Mouse (Mus musculus) embryonic facial prominence, embryonic 15.5 days (tissue): ENCODE data around the gene Scrn1. TPM values are rescaled to one million over a fixed set of nuclear protein-coding genes. Genes with fewer than 3 reads are reported as not detected.
A peak's percentile ranks its signal among the peaks of the same experiment; 100 is the strongest.

Experiments
- ATAC-seq: fragments of 200-750 bp; cut with Nextera tagmentation; 2 replicates; pipeline ENCODE4 v1.8.0; 2017; ENCODE audit warnings: low read depth, moderate TSS enrichment; ENCODE audit not compliant: insufficient number of reproducible peaks, low FRiP score, low TSS enrichment
- H3K27ac ChIP-seq: fragments of 300-500 bp; sonication (generic); replicated peaks from 2 replicates; pipeline ENCODE4 v1.5.1; 2015; ENCODE audit warnings: mild to moderate bottlenecking, inconsistent platforms
- H3K27me3 ChIP-seq: fragments of 300-500 bp; sonication (generic); 2 replicates; pipeline ENCODE4 v1.6.1; 2015; ENCODE audit warnings: inconsistent platforms
- H3K36me3 ChIP-seq: fragments of 300-500 bp; sonication (generic); 2 replicates; pipeline ENCODE4 v1.6.1; 2015; ENCODE audit warnings: mild to moderate bottlenecking, inconsistent platforms
- H3K4me1 ChIP-seq: fragments of 300-500 bp; sonication (generic); 2 replicates; pipeline ENCODE4 v1.6.1; 2015; ENCODE audit warnings: inconsistent platforms
- H3K4me2 ChIP-seq: fragments of 300-500 bp; sonication (generic); replicated peaks from 2 replicates; pipeline ENCODE4 v1.6.1; 2015; ENCODE audit warnings: mild to moderate bottlenecking, inconsistent platforms
- H3K4me3 ChIP-seq: fragments of 300-500 bp; sonication (generic); replicated peaks from 2 replicates; pipeline ENCODE4 v1.5.1; 2015; ENCODE audit warnings: mild to moderate bottlenecking, inconsistent platforms
- H3K9ac ChIP-seq: fragments of 300-500 bp; sonication (generic); 2 replicates; pipeline ENCODE4 v1.6.1; 2015; ENCODE audit warnings: inconsistent platforms
- H3K9me3 ChIP-seq: fragments of 300-500 bp; sonication (generic); replicated peaks from 2 replicates; pipeline ENCODE4 v1.6.1; 2016; ENCODE audit warnings: inconsistent platforms
- WGBS: fragments of 180-500 bp; shearing (Covaris S2); methylation state at CpG from one replicate; pipeline ENCODE4 v1.1.7; 2015; 5-methylcytosine and 5-hydroxymethylcytosine counted together
- polyA plus RNA-seq: library from polyadenylated mRNA; unstranded; fragments of >200 nt; fragmentation: Nextera tagmentation; extraction: Ambion mirVana; gene quantifications from 2 replicates; pipeline ENCODE4 v1.2.1, GENCODE M21; 2015

Scrn1 gene
- polyA plus RNA-seq, 1 experiment from 2014 or later, result 12.4 TPM

DNA sequence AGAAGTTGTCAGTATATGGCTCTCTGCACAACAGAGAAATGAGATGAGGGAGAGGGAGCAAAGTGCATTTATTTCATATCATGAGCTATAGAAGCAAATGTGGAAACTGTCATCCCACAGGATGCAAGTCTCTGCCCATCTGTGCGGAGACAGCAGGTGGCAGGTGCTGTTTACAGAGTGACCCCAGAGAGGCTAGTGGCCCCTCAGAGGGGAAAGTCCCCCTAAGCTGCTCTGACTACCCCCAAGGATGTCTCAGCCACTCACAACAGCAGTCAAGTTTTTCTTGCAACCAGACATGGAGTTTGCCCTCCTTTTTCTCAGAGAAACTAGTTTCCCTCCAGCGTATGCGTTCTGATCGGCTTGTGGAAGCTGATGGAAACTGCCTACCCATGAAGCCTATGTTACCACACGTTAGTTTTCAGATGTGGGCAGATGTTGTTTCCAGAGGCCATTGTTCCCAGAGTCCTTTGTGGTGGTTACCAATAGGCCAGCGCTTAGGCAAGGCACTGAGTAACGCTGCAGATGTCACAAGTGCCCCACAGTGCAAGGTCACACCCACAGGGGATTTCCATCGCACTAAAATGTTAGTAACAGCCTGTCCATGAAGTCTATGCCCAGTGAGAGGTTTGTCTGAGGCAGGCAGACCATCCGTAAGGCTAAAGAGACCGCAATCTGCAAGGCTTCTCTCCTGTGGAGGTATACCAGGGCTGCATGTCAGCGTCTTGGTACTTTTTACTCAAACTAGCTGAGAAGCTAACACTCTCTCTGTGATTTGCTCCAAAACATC lies 71.5 kb downstream of the Scrn1 start:
- H3K9me3 ChIP-seq, result no peaks in the 10 kb centered on the region
- WGBS, result 69% methylated on average over 11 of the region's 11 CpGs
- no peaks in the 10 kb centered on the region for H3K36me3 ChIP-seq
- ATAC-seq, result no peak
- H3K9ac ChIP-seq, result no peak overlapping the region
- no peak overlapping the region for H3K4me3 ChIP-seq
- no peaks in the 10 kb centered on the region for H3K4me1 ChIP-seq
- H3K4me2 ChIP-seq, result no peak overlapping the region
- no peak overlapping the region for H3K27ac ChIP-seq
- H3K27me3 ChIP-seq, result no peaks in the 10 kb centered on the region

DNA sequence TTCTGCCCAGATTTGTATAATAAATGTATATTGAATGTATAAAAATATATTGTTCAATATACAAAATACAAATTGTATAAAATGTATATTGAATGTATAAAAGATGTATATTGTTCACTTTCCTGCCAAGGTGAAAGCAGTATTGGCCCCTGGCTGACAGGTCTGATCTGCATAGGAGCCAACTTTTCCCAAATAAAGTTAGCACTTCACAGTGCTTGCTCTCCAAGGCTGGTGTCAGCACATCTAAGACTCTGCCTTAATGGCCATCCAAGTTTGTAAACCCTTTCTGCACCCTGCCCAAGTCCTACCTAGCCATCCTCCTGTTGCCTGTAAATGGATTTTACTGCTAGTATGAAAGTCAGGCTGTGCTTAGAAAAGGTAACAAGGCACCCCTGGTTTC lies 72.2 kb downstream of the Scrn1 start:
- H3K4me1 ChIP-seq, result no peaks in the 10 kb centered on the region
- H3K4me2 ChIP-seq, result no peak overlapping the region
- no peak overlapping the region for H3K27ac ChIP-seq
- H3K36me3 ChIP-seq, result no peaks in the 10 kb centered on the region
- no peak for ATAC-seq
- no peaks in the 10 kb centered on the region for H3K9me3 ChIP-seq
- H3K27me3 ChIP-seq, result no peaks in the 10 kb centered on the region
- H3K9ac ChIP-seq, result no peak overlapping the region
- H3K4me3 ChIP-seq, result no peak overlapping the region

- Histone ChIP-seq H3K4me3 (no peak overlapping the region), H3K36me3 (no peaks in the 10 kb centered on the region), H3K9me3 (no peaks in the 10 kb centered on the region), H3K4me1 (no peaks in the 10 kb centered on the region), H3K4me2 (no peak overlapping the region), H3K27ac (no peak overlapping the region), H3K9ac (no peak overlapping the region), H3K27me3 (no peaks in the 10 kb centered on the region)
- no peak for ATAC-seq
- WGBS, result 41% methylated on average over 7 of the region's 7 CpGs
Measured at GRCm38 (mm10) chr6:54491074-54491473, 75.2 kb downstream of the Scrn1 start.

DNA sequence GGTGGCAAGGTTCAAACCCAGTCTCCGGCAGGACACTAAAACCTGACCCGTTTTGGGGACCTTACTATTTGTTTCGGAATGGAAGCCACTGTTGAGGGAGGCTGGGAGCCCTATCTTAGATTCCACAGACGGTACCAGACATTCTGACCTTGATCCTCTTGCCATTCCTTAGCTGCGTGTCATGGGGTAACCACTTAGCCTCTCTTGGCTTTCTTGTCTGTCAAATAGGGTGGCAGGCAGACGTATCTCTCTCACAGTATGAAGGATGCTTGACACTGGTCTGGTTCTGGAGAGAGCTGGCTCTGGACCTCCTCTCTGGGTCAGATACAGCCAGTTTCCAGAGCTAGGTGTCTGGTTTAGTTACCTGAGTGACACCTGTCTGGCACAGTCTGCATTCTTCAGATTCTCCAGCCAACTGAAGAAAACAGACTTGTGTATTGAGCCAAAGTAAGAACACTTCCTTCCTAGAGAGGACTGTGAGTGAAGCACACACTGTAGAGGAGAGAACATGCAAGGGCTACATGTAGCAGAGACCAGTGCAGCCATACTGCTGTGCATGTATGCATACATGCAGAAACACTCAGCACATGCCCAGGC lies 80.2 kb downstream of the Scrn1 start:
- Histone ChIP-seq H3K36me3 (no peaks in the 10 kb centered on the region), H3K4me2 (peak overlapping the region; percentile 52), H3K27me3 (0 out of 2 replicates have a peak, but pooled peaks cover 2% of the 10 kb centered on the region), H3K9me3 (no peaks in the 10 kb centered on the region), H3K27ac (no peak overlapping the region), H3K9ac (no peak overlapping the region), H3K4me1 (peaks cover 9% of the 10 kb centered on the region; the same call in 1 of the 2 replicates), H3K4me3 (peak overlapping the region; percentile 29)
- no peak for ATAC-seq
- 36% methylated on average over 6 of the region's 6 CpGs for WGBS

DNA sequence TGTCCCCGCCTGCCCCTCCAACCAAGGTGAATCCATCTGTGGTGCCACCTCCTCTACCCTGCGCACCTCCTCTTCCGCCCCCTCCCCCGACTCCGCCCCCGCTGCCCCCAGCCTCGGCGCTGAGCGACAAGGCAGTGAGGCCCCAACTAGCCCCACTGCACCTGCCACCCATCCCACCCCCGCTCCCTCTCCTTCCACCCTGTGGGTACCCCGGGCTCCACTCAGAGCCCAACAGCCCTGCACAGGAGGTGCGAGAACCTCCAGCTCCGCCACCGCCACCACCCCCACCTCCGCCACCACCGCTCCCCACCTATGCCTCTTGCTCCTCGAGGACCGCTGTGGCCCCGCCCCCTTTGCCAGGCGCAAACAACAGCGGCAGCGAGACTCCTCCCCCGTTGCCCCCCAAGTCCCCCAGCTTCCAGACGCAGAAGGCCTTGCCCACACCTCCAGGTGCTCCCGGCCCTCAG lies 80.8 kb downstream of the Scrn1 start:
- Histone ChIP-seq H3K36me3 (no peaks in the 10 kb centered on the region), H3K9me3 (no peaks in the 10 kb centered on the region), H3K9ac (no peak overlapping the region), H3K4me2 (peak overlapping the region; percentile 52), H3K4me1 (peaks cover 9% of the 10 kb centered on the region; the same call in 1 of the 2 replicates), H3K27me3 (0 out of 2 replicates have a peak, but pooled peaks cover 2% of the 10 kb centered on the region), H3K27ac (no peak overlapping the region), H3K4me3 (peak overlapping the region; percentile 29)
- ATAC-seq, result no peak
- WGBS, result 9% methylated on average over 21 of the region's 25 CpGs

DNA sequence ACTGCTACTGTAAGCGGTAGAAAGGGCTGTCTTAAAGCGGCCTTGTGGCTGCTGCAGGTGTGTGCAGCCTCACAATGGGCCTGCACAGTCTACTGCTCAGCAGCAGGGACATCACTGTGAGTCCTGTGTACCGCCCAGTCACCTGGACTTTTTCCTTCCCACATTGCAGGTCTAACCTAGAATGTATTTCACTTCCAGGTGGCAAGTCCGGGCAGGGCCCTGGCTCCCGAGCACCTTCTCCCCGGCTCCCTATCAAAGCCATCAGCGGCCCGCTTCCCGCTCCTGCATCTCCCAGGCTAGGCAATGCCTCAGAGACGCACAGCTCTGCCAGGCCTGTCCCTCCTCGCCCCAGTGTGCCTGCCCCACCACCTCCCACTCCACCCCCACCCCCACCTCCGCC lies 81.3 kb downstream of the Scrn1 start:
- H3K4me1 ChIP-seq, result peaks cover 9% of the 10 kb centered on the region; the same call in 1 of the 2 replicates
- H3K4me3 ChIP-seq, result peak overlapping the region; percentile 29
- no peaks in the 10 kb centered on the region for H3K36me3 ChIP-seq
- H3K27me3 ChIP-seq, result 0 out of 2 replicates have a peak, but pooled peaks cover 2% of the 10 kb centered on the region
- H3K9me3 ChIP-seq, result no peaks in the 10 kb centered on the region
- no peak overlapping the region for H3K27ac ChIP-seq
- no peak overlapping the region for H3K9ac ChIP-seq
- 24% methylated on average over 12 of the region's 12 CpGs for WGBS
- peak; percentile 36; the same call in 1 of the 2 replicates for ATAC-seq
- peak overlapping the region; percentile 52 for H3K4me2 ChIP-seq

DNA sequence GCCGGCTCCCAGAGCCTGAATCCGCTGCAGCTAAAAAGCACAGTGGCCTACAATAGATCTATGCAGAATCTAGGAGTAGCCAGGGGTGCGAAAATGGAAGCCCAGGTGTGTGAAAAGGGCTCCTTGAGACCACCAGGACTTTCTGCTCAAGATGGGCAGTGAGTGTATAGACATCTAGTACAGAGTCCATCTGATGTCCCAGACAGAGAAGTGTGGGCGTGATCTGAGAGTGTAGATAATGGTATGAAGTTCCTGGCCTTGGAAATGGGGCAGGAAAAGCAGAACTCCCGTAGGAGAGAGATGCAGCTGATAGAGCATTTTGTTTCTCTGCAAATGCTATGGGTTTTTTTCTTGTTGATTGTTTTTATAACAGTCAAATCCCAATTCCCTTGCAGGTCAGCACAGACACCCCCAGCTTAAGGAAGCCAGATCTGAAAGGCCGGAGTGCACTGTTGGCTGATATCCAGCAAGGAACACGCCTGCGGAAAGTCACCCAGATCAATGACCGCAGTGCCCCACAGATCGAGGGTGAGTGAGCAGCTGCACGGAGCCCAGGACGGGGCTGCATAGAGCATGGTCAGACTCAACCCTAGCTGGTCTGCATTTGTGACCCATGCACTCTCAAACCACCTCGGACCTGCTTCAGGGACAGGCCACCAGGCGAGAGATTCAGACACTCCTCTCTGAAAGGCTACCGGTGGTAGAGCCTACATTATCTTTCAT lies 84.7 kb downstream of the Scrn1 start:
- Histone ChIP-seq H3K9me3 (no peaks in the 10 kb centered on the region), H3K36me3 (no peaks in the 10 kb centered on the region), H3K27ac (no peak overlapping the region), H3K4me1 (peaks cover 12% of the 10 kb centered on the region), H3K9ac (no peak overlapping the region), H3K27me3 (0 out of 2 replicates have a peak, but pooled peaks cover 2% of the 10 kb centered on the region), H3K4me2 (no peak overlapping the region), H3K4me3 (no peak overlapping the region)
- 80% methylated on average over 15 of the region's 15 CpGs for WGBS
- no peak for ATAC-seq

GRCm38 (mm10) chr6:54478646-54479324 lies 87.5 kb downstream of the Scrn1 start:
- Histone ChIP-seq H3K4me1 (peaks cover 2% of the 10 kb centered on the region; the same call in 1 of the 2 replicates), H3K4me2 (no peak overlapping the region)
- 63% methylated on average over 5 of the region's 5 CpGs for WGBS

DNA sequence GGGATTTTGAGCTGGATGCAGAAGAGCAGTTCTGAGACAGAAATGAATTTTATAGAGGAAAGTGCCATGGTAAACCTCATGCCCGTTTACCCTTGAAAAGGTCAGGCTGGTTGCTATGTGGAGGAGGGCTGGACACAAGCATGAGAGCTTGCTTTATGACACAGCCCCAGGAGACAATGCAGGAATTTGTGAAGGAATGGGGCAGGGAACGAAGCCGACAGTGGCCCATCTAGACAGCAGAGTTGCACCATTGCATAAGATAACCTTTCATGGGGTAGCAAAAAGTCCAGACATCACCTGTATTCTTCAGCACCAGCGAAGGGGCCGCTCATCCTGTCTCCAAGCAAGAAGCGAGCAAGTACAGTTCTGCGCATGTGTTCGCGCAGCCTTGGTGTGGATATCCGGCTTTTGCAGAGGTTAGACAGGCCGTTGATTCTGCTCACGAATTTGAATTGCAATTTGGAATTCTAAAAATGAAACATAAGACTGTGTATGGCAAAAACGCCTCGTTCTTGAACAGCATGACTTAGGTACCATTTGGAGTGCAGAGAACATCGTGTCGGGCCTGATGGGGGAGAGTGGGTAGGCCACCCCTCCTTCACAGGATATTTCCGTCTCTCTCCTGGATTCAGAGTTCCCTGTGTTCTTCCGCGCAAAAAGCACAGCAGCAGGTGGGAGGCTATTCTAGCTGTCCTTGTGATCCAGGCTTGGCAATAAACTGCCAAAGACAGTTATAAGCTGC lies 90.2 kb downstream of the Scrn1 start:
- ATAC-seq, result no peak
- no peak overlapping the region for H3K4me3 ChIP-seq
- H3K4me1 ChIP-seq, result peaks cover 2% of the 10 kb centered on the region; the same call in 1 of the 2 replicates
- H3K27ac ChIP-seq, result no peak overlapping the region
- H3K36me3 ChIP-seq, result no peaks in the 10 kb centered on the region
- WGBS, result 78% methylated on average over 19 of the region's 19 CpGs
- no peak overlapping the region for H3K4me2 ChIP-seq
- no peaks in the 10 kb centered on the region for H3K9me3 ChIP-seq
- no peaks in the 10 kb centered on the region for H3K27me3 ChIP-seq
- no peak overlapping the region for H3K9ac ChIP-seq

More at GRCm38 (mm10) chr6:54478646-54479324, 87.5 kb downstream of the Scrn1 start:
- Histone ChIP-seq H3K27me3 (no peaks in the 10 kb centered on the region), H3K27ac (no peak overlapping the region), H3K9ac (no peak overlapping the region), H3K4me3 (no peak overlapping the region), H3K9me3 (no peaks in the 10 kb centered on the region), H3K36me3 (no peaks in the 10 kb centered on the region)
- ATAC-seq, result no peak
